In the genomic region with DNA sequence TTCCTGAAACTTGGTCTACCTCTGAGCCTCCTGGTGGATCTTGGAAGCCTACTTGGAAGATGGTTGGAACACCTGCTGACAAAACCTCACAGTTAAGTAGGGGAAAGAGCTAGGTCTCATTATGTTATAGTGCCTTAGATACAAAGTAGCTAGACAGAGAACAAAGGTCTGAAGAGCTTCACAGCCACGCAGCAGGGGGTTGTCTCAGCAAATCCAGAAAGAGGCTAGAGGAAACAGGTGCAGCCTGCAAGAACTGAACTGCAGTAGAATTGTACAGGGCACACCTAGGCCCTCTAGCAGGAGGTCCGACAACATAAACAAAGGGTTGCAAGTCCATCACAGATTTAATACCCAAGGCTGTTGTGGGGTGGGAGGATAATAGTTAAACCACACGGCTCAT, we compare ENCODE assay signal across 18 mouse cellular contexts. TPM values are rescaled to one million over a fixed set of nuclear protein-coding genes. Genes with fewer than 3 reads are reported as not detected.
DNase-seq lines count a peak whose midpoint lies in the region; TF ChIP-seq lines count a peak whose summit lies in the region.
"Had no signal": no experiment of that assay in that cellular context is flagged by ENCODE, and none has a peak within 500 bp of the region (broad histone marks: within the 10 kb centered on the region; RNA-seq: fewer than 3 reads in every experiment).

No protein-coding gene starts in this region.

- no peak overlapping the region for H3K9ac ChIP-seq in heart, adult 2 months (ENCODE audit: low read depth, low read length)
- H3K9ac ChIP-seq: embryonic facial prominence, embryonic 12.5 days; forebrain, embryonic 13.5 days; neural tube, embryonic 15.5 days had no signal

- H3K36me3 ChIP-seq in heart, adult 2 months (ENCODE audit: control insufficient read depth, insufficient read depth, low read length): peaks cover 3% of the 10 kb centered on the region
- H3K36me3 ChIP-seq: embryonic facial prominence, embryonic 12.5 days; hindbrain, embryonic 10.5 days; neural tube, embryonic 15.5 days had no signal

- no peaks in the 10 kb centered on the region for H3K27me3 ChIP-seq in heart, adult 2 months (ENCODE audit: control insufficient read depth, insufficient read depth, low read length)
- H3K27me3 ChIP-seq: embryonic facial prominence, embryonic 12.5 days; forebrain, embryonic 13.5 days; neural tube, embryonic 15.5 days had no signal

- peaks cover 2% of the 10 kb centered on the region; the same call in 1 of the 2 replicates for H3K79me2 ChIP-seq in heart, adult 2 months (replicated peaks; ENCODE audit: control insufficient read depth, insufficient read depth, low read length)

- no peak for TF ChIP-seq EP300 in heart, adult 2 months (IDR thresholded peaks at IDR 0.05; ENCODE audit: insufficient read depth, low read depth, low read length)

- no peak overlapping the region for H3K4me3 ChIP-seq in heart, adult 2 months
- H3K4me3 ChIP-seq: embryonic facial prominence, embryonic 12.5 days; erythroblast, embryonic 14.5 days; forebrain, embryonic 13.5 days; hindbrain, embryonic 10.5 days; neural tube, embryonic 15.5 days had no signal

- no peak for TF ChIP-seq POLR2A in heart, adult 2 months (IDR thresholded peaks at IDR 0.05; ENCODE audit: insufficient read depth, low read depth, low read length)

- peak overlapping the region; percentile 2; the same call in 1 of the 2 replicates for H3K27ac ChIP-seq in heart, adult 2 months
- H3K27ac ChIP-seq: embryonic facial prominence, embryonic 12.5 days; forebrain, embryonic 13.5 days; hindbrain, embryonic 10.5 days; neural tube, embryonic 15.5 days had no signal

- intact Hi-C loops in heart, adult 2 months (cut with DNase I): no loop called here
- intact Hi-C loops in heart, postnatal 10 days (cut with DNase I): no loop called here

- no peak for TF ChIP-seq CTCF in heart, adult 2 months (IDR thresholded peaks at IDR 0.05)

- DNase-seq in heart, adult 2 months: no peak
- DNase-seq in heart, postnatal 10 days: no peak
- DNase-seq in kidney, postnatal 36 days: peak; percentile 27 to 42
- DNase-seq in kidney, adult 18-20 months: no peak
- DNase-seq in thymus, adult 18-20 months: peak; percentile 47 to 66
- peak; percentile 61 for DNase-seq in thymus, postnatal 4 days
- DNase-seq in lung, postnatal 36 days: no peak
- no peak for DNase-seq in layer of hippocampus, postnatal 25 days (ENCODE audit: extremely low spot score in 1 of 2, low spot score in 1 of 2)
- DNase-seq: cerebellum, adult 9-11 months; gastrocnemius, postnatal 10 days; heart, adult 18-20 months; left cerebral cortex, postnatal 4 days; liver had no signal

- peaks cover 26% of the 10 kb centered on the region for H3K4me1 ChIP-seq in heart, adult 2 months (ENCODE audit: control insufficient read depth, insufficient read depth, low read length)

- WGBS in heart, adult 2 months: 66% methylated on average over 3 of the region's 3 CpGs

RNA-seq across cellular contexts. Expression of gene Mgat4a, which starts 30.6 kb away (rescaled TPM):
- total RNA-seq in heart, adult 2 months (2021): 10 to 100 TPM in 1 of 2 experiments, 1 to 10 TPM in 1; 8.7 to 11.8 TPM
- polyA plus RNA-seq in heart, adult 2 months (2012; rRNA removed): 4.5 and 7.6 TPM in 2 replicates
- 10 to 100 TPM; 17.3 to 18.0 TPM for total RNA-seq in heart, postnatal 10 days (2021)
- 10 to 100 TPM; 24.7 to 28.0 TPM for total RNA-seq in layer of hippocampus, postnatal 25 days (2021)

Comparison
In these comparisons a context has a peak if more than half of its experiments do, and no peak if none do; other contexts are left out.
1. DNase-seq: peak in kidney, postnatal 36 days (2 of 2), thymus, adult 18-20 months (2 of 2) and thymus, postnatal 4 days (single experiment); none in heart, adult 2 months (0 of 2), heart, postnatal 10 days (0 of 2), kidney, adult 18-20 months (single experiment), lung, postnatal 36 days (single experiment) and layer of hippocampus, postnatal 25 days (0 of 2).